Mouse (Mus musculus) lung, postnatal 0 days (tissue): Measurements from ENCODE around the gene Lmntd1. TPM values are rescaled to one million over a fixed set of nuclear protein-coding genes. Genes with fewer than 3 reads are reported as not detected.

Experiments used
- ATAC-seq: fragments of 200-750 bp; cut with Nextera tagmentation; 2 replicates; pipeline ENCODE4 v1.8.0; 2017; ENCODE audit warnings: moderate library complexity
- DNase-seq: peaks from one replicate; pipeline ENCODE4 v3.0.0-alpha.2; 2016; ENCODE audit warnings: low spot score
- H3K27ac ChIP-seq: fragments of 300-500 bp; sonication (generic); 2 replicates; pipeline ENCODE4 v1.5.1; 2014; ENCODE audit warnings: antibody characterized with exemption, mild to moderate bottlenecking, low read length, mixed read lengths
- H3K27me3 ChIP-seq: fragments of 300-500 bp; sonication (generic); replicated peaks from 2 replicates; pipeline ENCODE4 v1.6.1; 2014; ENCODE audit warnings: low read length, mixed read lengths; ENCODE audit not compliant: insufficient read depth
- H3K36me3 ChIP-seq: fragments of 300-500 bp; sonication (generic); 2 replicates; pipeline ENCODE4 v1.6.1; 2014; ENCODE audit warnings: low read length, mixed read lengths; ENCODE audit not compliant: insufficient read depth
- H3K4me1 ChIP-seq: fragments of 300-500 bp; sonication (generic); 2 replicates; pipeline ENCODE4 v1.6.1; 2014; ENCODE audit warnings: antibody characterized with exemption, low read depth, low read length, mixed read lengths; ENCODE audit not compliant: insufficient read depth
- H3K4me2 ChIP-seq: fragments of 300-500 bp; sonication (generic); replicated peaks from 2 replicates; pipeline ENCODE4 v1.6.1; 2014; ENCODE audit warnings: low read depth, mild to moderate bottlenecking, low read length, moderate library complexity, mixed read lengths
- H3K4me3 ChIP-seq: fragments of 300-500 bp; sonication (generic); 2 replicates; pipeline ENCODE4 v1.5.1; 2014; ENCODE audit warnings: low read depth, low read length
- H3K9ac ChIP-seq: fragments of 300-500 bp; sonication (generic); replicated peaks from 2 replicates; pipeline ENCODE4 v1.6.1; 2014; ENCODE audit warnings: low read depth, mild to moderate bottlenecking
- H3K9me3 ChIP-seq: fragments of 300-500 bp; sonication (generic); 2 replicates; pipeline ENCODE4 v1.6.1; 2016; ENCODE audit warnings: low read length, mixed read lengths
- CTCF ChIP-seq: IDR thresholded peaks from 2 replicates; pipeline ENCODE4 v1.5.1; 2016; ENCODE audit warnings: antibody characterized with exemption, mild to moderate bottlenecking
- EP300 ChIP-seq: IDR thresholded peaks from 2 replicates; pipeline ENCODE4 v1.6.1; 2016; ENCODE audit warnings: antibody characterized with exemption, mild to moderate bottlenecking, control low read depth
- WGBS: fragments of 180-500 bp; shearing (Covaris S2); extraction: QIAGEN DNeasy Blood & Tissue Kit; methylation state at CpG from one replicate; pipeline ENCODE4 v1.1.7; 2014; 5-methylcytosine and 5-hydroxymethylcytosine counted together
- polyA plus RNA-seq: library from polyadenylated mRNA; unstranded; fragments of >200 nt; fragmentation: Nextera tagmentation; extraction: Ambion mirVana; gene quantifications from 2 replicates; pipeline ENCODE4 v1.2.1, GENCODE M21; 2015

Lmntd1 gene
- polyA plus RNA-seq, 1 experiment from 2014 or later = 0.74 TPM

DNA sequence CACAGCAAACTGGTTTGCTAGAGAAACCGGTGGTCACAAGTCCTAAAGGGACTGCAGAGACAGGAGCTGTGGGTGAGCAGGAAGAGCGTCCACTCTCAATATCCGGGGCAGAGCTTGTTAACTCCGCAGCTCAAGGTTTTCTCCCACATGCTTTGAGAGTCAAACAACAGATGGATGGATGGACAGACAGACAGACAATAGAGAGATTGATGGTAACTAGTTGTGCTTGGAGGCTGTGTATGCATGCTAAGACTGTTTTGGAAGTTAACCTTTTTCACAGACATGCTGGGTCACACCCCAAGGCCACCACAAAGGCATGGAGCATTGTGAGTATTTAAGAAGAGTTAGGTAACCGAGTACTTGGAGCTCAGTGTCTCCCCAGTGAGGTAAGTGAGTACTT is 5.4 kb downstream of the Lmntd1 start:
- 82% methylated on average over 5 of the region's 5 CpGs for WGBS
- H3K4me1 ChIP-seq = no peaks in the 10 kb centered on the region

DNA sequence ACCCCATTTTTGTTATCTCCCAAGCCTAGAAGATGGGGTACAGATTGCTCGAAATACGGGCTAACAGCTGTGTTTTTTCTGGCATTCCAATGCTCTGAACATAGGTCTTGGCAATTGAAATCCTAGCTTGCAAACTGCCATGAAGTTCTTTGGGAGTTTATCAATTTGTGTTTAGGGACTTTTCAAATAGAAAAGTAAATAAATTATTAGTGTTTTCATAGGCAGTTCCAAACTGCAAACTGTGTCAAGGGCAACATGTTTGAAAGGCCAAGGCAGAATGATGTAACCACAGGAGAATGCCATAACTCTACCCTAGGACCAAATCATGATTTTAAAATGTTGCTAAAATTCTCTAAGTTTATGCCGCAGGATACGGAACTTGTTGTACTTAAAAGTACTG is 6.4 kb downstream of the Lmntd1 start:
- ATAC-seq = no peak
- H3K27ac ChIP-seq = no peak overlapping the region
- H3K27me3 ChIP-seq = no peaks in the 10 kb centered on the region
- no peaks in the 10 kb centered on the region for H3K36me3 ChIP-seq
- H3K9me3 ChIP-seq = no peaks in the 10 kb centered on the region
- no peaks in the 10 kb centered on the region for H3K4me1 ChIP-seq
- H3K4me3 ChIP-seq = no peak overlapping the region
- WGBS = 71% methylated on average over 4 of the region's 4 CpGs
- DNase-seq = no peak
- no peak overlapping the region for H3K4me2 ChIP-seq
- no peak for TF ChIP-seq EP300
- no peak for TF ChIP-seq CTCF
- no peak overlapping the region for H3K9ac ChIP-seq

More for the DNA sequence above, 5.4 kb downstream of the Lmntd1 start:
- H3K9me3 ChIP-seq = no peaks in the 10 kb centered on the region
- H3K27me3 ChIP-seq = no peaks in the 10 kb centered on the region
- no peak overlapping the region for H3K9ac ChIP-seq
- DNase-seq (no peak), ATAC-seq (no peak)
- no peak overlapping the region for H3K4me2 ChIP-seq
- H3K4me3 ChIP-seq = no peak overlapping the region
- H3K36me3 ChIP-seq = no peaks in the 10 kb centered on the region
- TF ChIP-seq CTCF (no peak), EP300 (no peak)
- no peak overlapping the region for H3K27ac ChIP-seq

DNA sequence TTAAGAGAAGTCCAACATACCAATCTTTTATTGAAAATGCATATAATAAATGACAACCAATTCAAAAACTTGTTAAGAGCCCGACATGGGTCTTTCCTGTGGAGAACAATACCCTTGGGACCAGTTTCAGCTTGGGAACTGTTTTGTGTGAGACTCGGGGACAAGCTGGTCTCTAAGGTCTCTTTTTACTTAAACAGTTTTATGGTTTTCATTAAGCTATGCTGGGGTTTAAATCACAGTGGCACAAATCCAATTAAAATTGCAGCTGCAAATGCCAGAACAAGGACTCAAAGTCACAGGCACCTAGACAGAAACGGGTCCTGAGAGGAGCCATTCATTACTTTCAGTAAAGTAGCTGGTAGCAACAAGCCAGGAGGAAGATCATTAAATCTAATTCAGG is 8.9 kb downstream of the Lmntd1 start:
- Histone ChIP-seq H3K27ac (0 out of 2 replicates have a peak overlapping the region, but pooled peaks have one; percentile 1), H3K4me1 (no peaks in the 10 kb centered on the region), H3K9me3 (no peaks in the 10 kb centered on the region), H3K4me2 (no peak overlapping the region), H3K4me3 (no peak overlapping the region), H3K9ac (no peak overlapping the region), H3K36me3 (no peaks in the 10 kb centered on the region), H3K27me3 (no peaks in the 10 kb centered on the region)
- ATAC-seq (no peak), DNase-seq (no peak)
- TF ChIP-seq CTCF (no peak), EP300 (no peak)
- 50% methylated on average over 3 of the region's 3 CpGs for WGBS

DNA sequence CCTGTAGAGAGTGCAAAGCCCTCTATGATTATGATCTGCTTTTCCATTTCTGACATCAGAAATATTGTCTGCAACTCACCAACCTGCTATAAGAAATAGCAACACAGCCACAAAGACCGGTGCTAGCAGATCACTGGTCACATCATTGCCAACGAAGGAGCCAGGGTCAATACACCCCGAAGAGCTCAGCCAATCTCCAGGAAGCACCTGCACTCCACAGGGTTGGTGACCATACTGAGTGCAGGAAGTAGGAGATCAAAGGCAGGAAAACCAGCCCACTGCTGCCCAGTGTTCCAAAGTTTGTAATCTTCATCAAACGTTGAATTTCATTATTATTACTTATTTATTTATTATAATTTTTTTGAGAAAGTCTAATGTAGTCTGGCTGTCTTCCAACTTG is 9.5 kb downstream of the Lmntd1 start:
- H3K9ac ChIP-seq = no peak overlapping the region
- no peak overlapping the region for H3K4me2 ChIP-seq
- no peaks in the 10 kb centered on the region for H3K9me3 ChIP-seq
- 45% methylated on average over 4 of the region's 4 CpGs for WGBS
- peak; percentile 30 for DNase-seq
- H3K4me3 ChIP-seq = no peak overlapping the region
- H3K27ac ChIP-seq = no peak overlapping the region
- peak; percentile 69 for ATAC-seq
- no peak for TF ChIP-seq CTCF
- TF ChIP-seq EP300 = 0 out of 2 replicates have a peak, but pooled peaks have one; percentile 10
- no peaks in the 10 kb centered on the region for H3K4me1 ChIP-seq
- H3K27me3 ChIP-seq = no peaks in the 10 kb centered on the region
- no peaks in the 10 kb centered on the region for H3K36me3 ChIP-seq

DNA sequence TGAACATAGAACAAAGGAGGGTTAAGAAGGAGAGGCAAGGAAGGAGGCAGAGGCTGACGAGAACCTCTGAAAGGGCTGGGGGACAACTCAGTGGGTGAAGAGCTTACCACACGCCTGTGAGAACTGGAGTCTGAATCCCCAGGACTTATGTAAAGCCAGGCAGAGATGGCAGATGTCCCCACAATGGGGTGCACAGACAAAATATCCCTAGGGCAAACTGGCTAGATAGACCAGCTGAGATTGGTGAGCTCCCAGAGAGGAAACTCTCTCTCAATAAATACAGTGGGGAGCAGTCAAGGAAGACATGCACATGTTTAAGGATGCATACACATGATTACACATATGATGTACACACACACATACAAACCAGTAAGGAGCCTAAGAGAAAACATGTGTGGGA is 10.0 kb downstream of the Lmntd1 start:
- Histone ChIP-seq H3K27ac (no peak overlapping the region), H3K9me3 (no peaks in the 10 kb centered on the region), H3K36me3 (no peaks in the 10 kb centered on the region), H3K9ac (no peak overlapping the region), H3K27me3 (no peaks in the 10 kb centered on the region), H3K4me3 (no peak overlapping the region), H3K4me2 (no peak overlapping the region), H3K4me1 (no peaks in the 10 kb centered on the region)
- 57% methylated on average over 2 of the region's 2 CpGs for WGBS
- ATAC-seq (no peak), DNase-seq (no peak)
- no peak for TF ChIP-seq CTCF
- no peak for TF ChIP-seq EP300

DNA sequence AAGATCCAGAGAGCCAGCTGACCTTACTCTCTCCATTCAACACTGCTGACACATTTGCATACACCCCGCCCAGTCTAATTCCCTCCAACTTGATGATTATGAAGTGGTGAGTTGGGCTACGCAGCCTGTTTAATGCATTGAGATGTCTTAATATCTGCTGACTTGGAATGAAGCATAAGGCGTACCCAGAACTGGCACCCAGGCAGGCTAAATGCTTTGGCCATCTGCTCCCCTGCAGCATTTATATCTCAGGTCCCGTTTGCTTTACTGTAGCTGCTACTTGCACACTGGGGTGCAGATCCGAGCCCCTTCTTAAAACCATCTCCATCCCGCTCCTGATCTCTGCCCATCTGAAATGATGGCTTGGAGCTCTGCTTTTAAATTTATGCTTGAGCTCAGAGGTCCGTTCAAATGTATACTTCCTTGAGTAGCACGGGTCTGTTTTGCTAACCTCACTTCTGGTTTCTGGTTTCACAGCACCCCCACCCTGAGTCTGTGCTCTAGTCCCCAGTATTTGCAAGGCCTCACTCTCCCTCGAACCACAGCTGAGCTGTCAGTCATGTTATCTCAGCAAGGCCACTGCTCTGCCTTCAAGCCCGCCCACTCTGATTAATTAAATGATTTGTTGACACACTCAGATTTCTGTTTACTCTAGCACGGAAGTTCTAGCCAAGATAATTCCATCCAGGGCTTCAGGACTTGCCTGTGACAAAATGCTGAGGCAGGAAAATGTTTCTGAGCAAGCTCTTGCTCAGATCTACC is 15.1 kb downstream of the Lmntd1 start:
- Histone ChIP-seq H3K9ac (no peak overlapping the region), H3K4me1 (peaks cover 6% of the 10 kb centered on the region), H3K4me3 (no peak overlapping the region), H3K4me2 (no peak overlapping the region), H3K27me3 (no peaks in the 10 kb centered on the region), H3K36me3 (no peaks in the 10 kb centered on the region), H3K27ac (0 out of 2 replicates have a peak overlapping the region, but pooled peaks have one; percentile 12), H3K9me3 (no peaks in the 10 kb centered on the region)
- peak; percentile 77 for DNase-seq
- WGBS = 39% methylated on average over 11 of the region's 11 CpGs
- TF ChIP-seq CTCF = no peak
- TF ChIP-seq EP300 = peak; percentile 44; the same call in 1 of the 2 replicates
- ATAC-seq = peak; percentile 74

DNA sequence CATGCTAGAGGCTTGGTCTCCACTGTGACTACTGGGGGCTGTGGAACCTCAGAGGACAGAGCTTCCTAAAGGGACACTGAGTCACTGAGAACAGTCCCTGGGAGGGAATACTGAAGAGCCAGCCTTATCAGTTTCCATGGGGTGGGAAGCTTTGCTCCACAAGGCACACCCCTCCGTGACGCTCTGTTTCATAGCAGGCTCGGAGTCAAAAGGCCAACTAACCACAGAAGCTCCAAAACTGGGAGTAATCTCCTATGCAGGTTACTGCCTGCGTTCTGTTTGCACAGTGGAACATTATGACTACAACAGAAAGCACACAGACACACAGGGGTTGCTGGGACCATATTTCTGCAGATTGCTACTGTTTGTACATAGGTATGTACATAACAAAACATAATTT is 18.2 kb downstream of the Lmntd1 start:
- TF ChIP-seq CTCF = no peak
- TF ChIP-seq EP300 = no peak
- H3K4me3 ChIP-seq = no peak overlapping the region
- WGBS = 53% methylated on average over 4 of the region's 4 CpGs
- no peaks in the 10 kb centered on the region for H3K9me3 ChIP-seq
- H3K9ac ChIP-seq = no peak overlapping the region
- no peak overlapping the region for H3K4me2 ChIP-seq
- no peaks in the 10 kb centered on the region for H3K36me3 ChIP-seq
- H3K27me3 ChIP-seq = no peaks in the 10 kb centered on the region
- no peak for DNase-seq
- no peak overlapping the region for H3K27ac ChIP-seq
- peaks cover 6% of the 10 kb centered on the region for H3K4me1 ChIP-seq
- ATAC-seq = no peak
